Comparison of ENCODE assay signal across 11 mouse cellular contexts in genomic region chr12:117763247-117763646, GRCm38 (mm10). TPM values are rescaled to one million over a fixed set of nuclear protein-coding genes. Genes with fewer than 3 reads are reported as not detected.
DNase-seq lines count a peak whose midpoint lies in the region; ATAC-seq lines count a peak whose summit lies in the region.
"Had no signal": no experiment of that assay in that cellular context is flagged by ENCODE, and none has a peak within 500 bp of the region (broad histone marks: within the 10 kb centered on the region; RNA-seq: fewer than 3 reads in every experiment).

No protein-coding gene starts in this region.

- ATAC-seq in embryonic facial prominence, embryonic 14.5 days (ENCODE audit: low read depth) = no peak
- no peak for ATAC-seq in megakaryocyte progenitor cell, adult 5-6 weeks (replicated peaks; ENCODE audit: poor library complexity)

- H3K27ac ChIP-seq in embryonic facial prominence, embryonic 14.5 days (replicated peaks; ENCODE audit: low read depth, low read length) = no peak overlapping the region
- no peak overlapping the region for H3K27ac ChIP-seq in embryonic facial prominence, embryonic 10.5 days (replicated peaks)
- H3K27ac ChIP-seq in limb, embryonic 10.5 days = peak overlapping the region; percentile 42; the same call in 1 of the 2 replicates
- H3K27ac ChIP-seq: embryonic facial prominence, embryonic 12.5 days; hindbrain, embryonic 10.5 days had no signal

- no peaks in the 10 kb centered on the region for H3K9me3 ChIP-seq in embryonic facial prominence, embryonic 14.5 days (ENCODE audit: control insufficient read depth, low read length)
- H3K9me3 ChIP-seq in embryonic facial prominence, embryonic 10.5 days = no peaks in the 10 kb centered on the region
- no peaks in the 10 kb centered on the region for H3K9me3 ChIP-seq in limb, embryonic 10.5 days (replicated peaks)
- H3K9me3 ChIP-seq: embryonic facial prominence, embryonic 12.5 days; hindbrain, embryonic 10.5 days had no signal

- no peaks in the 10 kb centered on the region for H3K27me3 ChIP-seq in embryonic facial prominence, embryonic 14.5 days (replicated peaks; ENCODE audit: control insufficient read depth, insufficient read depth, low read length)
- no peaks in the 10 kb centered on the region for H3K27me3 ChIP-seq in embryonic facial prominence, embryonic 10.5 days (replicated peaks; ENCODE audit: low read depth, poor library complexity, severe bottlenecking)
- H3K27me3 ChIP-seq in limb, embryonic 10.5 days (ENCODE audit: low read depth, poor library complexity, severe bottlenecking) = no peaks in the 10 kb centered on the region
- H3K27me3 ChIP-seq: embryonic facial prominence, embryonic 12.5 days had no signal

- H3K4me2 ChIP-seq in embryonic facial prominence, embryonic 14.5 days (ENCODE audit: low read depth, low read length) = no peak overlapping the region
- H3K4me2 ChIP-seq: embryonic facial prominence, embryonic 12.5 days had no signal

- no peaks in the 10 kb centered on the region for H3K4me1 ChIP-seq in embryonic facial prominence, embryonic 14.5 days (ENCODE audit: control insufficient read depth, insufficient read depth, low read length)
- peaks cover 6% of the 10 kb centered on the region; the same call in 1 of the 2 replicates for H3K4me1 ChIP-seq in embryonic facial prominence, embryonic 10.5 days
- peaks cover 16% of the 10 kb centered on the region; the same call in 1 of the 2 replicates for H3K4me1 ChIP-seq in limb, embryonic 10.5 days
- H3K4me1 ChIP-seq: embryonic facial prominence, embryonic 12.5 days had no signal

- peak; percentile 27 for DNase-seq in embryonic facial prominence, embryonic 14.5 days (ENCODE audit: low spot score)
- no peak for DNase-seq in embryonic facial prominence, embryonic 10.5 days (ENCODE audit: low spot score)
- peak; percentile 30 to 32 for DNase-seq in heart, postnatal 36 days
- no peak for DNase-seq in limb, embryonic 10.5 days (ENCODE audit: low spot score)
- peak; percentile 57 to 76 for DNase-seq in lung, postnatal 4 days
- no peak for DNase-seq in retina, postnatal 1 day
- DNase-seq in yolk sac, embryonic 10.5 days (ENCODE audit: low spot score) = no peak
- DNase-seq: thymus, postnatal 4 days had no signal

- 61% methylated on average over 3 of the region's 3 CpGs for WGBS in embryonic facial prominence, embryonic 14.5 days
- WGBS in embryonic facial prominence, embryonic 10.5 days = 81% methylated on average over 3 of the region's 3 CpGs
- 66% methylated on average over 3 of the region's 3 CpGs for WGBS in limb, embryonic 10.5 days

- intact Hi-C loops in heart, postnatal 36 days (cut with DNase I) = loop anchor here (2.0 kb wide), 1 partner anchor 104 kb away; no protein-coding TSS in a partner anchor

- no peak overlapping the region for H3K9ac ChIP-seq in embryonic facial prominence, embryonic 14.5 days (ENCODE audit: low read depth, low read length)
- H3K9ac ChIP-seq: embryonic facial prominence, embryonic 12.5 days had no signal

- no peak overlapping the region for H3K4me3 ChIP-seq in embryonic facial prominence, embryonic 14.5 days (ENCODE audit: low read depth, low read length)
- H3K4me3 ChIP-seq in embryonic facial prominence, embryonic 10.5 days = no peak overlapping the region
- H3K4me3 ChIP-seq in limb, embryonic 10.5 days = no peak overlapping the region
- H3K4me3 ChIP-seq: embryonic facial prominence, embryonic 12.5 days; hindbrain, embryonic 10.5 days had no signal

- no peaks in the 10 kb centered on the region for H3K36me3 ChIP-seq in embryonic facial prominence, embryonic 14.5 days (ENCODE audit: control insufficient read depth, insufficient read depth, low read length)
- H3K36me3 ChIP-seq in embryonic facial prominence, embryonic 10.5 days (replicated peaks) = no peaks in the 10 kb centered on the region
- H3K36me3 ChIP-seq in limb, embryonic 10.5 days = no peaks in the 10 kb centered on the region
- H3K36me3 ChIP-seq: embryonic facial prominence, embryonic 12.5 days; hindbrain, embryonic 10.5 days had no signal

RNA-seq across cellular contexts. Expression of gene Cdca7l, which starts 40.8 kb away (rescaled TPM):
- polyA plus RNA-seq in embryonic facial prominence, embryonic 14.5 days (2014; fragmentation: Nextera tagmentation; extraction: Ambion mirVana) = 27.8 and 35.2 TPM in 2 replicates
- polyA plus RNA-seq in embryonic facial prominence, embryonic 10.5 days (2016; fragmentation: Nextera tagmentation; extraction: Ambion mirVana) = 52.1 and 55.4 TPM in 2 replicates
- total RNA-seq in heart, postnatal 36 days (2021) = under 1 TPM; 0.17 to 0.30 TPM
- polyA plus RNA-seq in limb, embryonic 10.5 days (2016; fragmentation: Nextera tagmentation; extraction: Ambion mirVana) = 54.8 and 65.0 TPM in 2 replicates
- total RNA-seq in megakaryocyte progenitor cell, adult 5-6 weeks (2015) = 60.2 and 64.5 TPM in 2 replicates
- 150 and 189 TPM in 2 replicates for total RNA-seq in megakaryocyte progenitor cell, adult 5-6 weeks (2017)

Comparison
In these comparisons a context has a peak if more than half of its experiments do, and no peak if none do; other contexts are left out.
1. DNase-seq: peak in embryonic facial prominence, embryonic 14.5 days (single experiment), heart, postnatal 36 days (2 of 2) and lung, postnatal 4 days (2 of 2); none in embryonic facial prominence, embryonic 10.5 days (single experiment), limb, embryonic 10.5 days (single experiment), retina, postnatal 1 day (single experiment) and yolk sac, embryonic 10.5 days (single experiment).